Mouse (Mus musculus) liver, postnatal 0 days (tissue): Measurements from ENCODE around the gene Ube2h.

Experiments
- CTCF ChIP-seq: sonication (generic); IDR thresholded peaks from 2 replicates; pipeline ENCODE4 v1.5.1; 2016; ENCODE audit warnings: antibody characterized with exemption, low read depth
- EP300 ChIP-seq: IDR thresholded peaks from 2 replicates; pipeline ENCODE4 v1.6.1; 2016; ENCODE audit warnings: antibody characterized with exemption, low read depth, mild to moderate bottlenecking

- TF ChIP-seq CTCF (no peak), EP300 (no peak)
Measured at GRCm38 (mm10) chr6:30272911-30273310, 31.4 kb downstream of the Ube2h start.
